Mouse (Mus musculus): Measurements from ENCODE around the gene Asf1b. TPM values are rescaled to one million over a fixed set of nuclear protein-coding genes. Genes with fewer than 3 reads are reported as not detected.
"Not testable (repeated sequence)": the region's sequence is repeated elsewhere in the genome, so short reads cannot be mapped to it uniquely, and the experiment has no call there.

The Asf1b gene
- polyA plus RNA-seq, 1 experiment from 2014 or later, result 58.3 TPM

DNA sequence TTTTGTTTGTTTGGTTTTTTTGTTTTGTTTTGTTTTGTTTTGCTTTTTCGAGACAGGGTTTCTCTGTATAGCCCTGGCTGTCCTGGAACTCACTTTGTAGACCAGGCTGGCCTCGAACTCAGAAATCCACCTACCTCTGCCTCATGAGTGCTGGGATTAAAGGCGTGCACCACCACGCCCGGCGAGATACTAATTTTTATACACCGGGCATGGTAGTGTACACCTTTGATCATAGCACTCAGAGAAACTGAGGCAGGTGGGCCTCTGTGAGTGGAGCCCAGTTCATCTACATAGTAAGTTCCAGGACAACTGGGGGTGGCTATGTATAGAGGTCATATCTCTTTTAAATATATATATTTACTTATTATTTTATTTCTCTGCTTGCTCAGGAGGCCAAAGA is 50.2 kb downstream of the Asf1b start:
- H3K9me3 ChIP-seq (replicated peaks); H3K4me2 ChIP-seq; ATAC-seq (ENCODE audit: insufficient number of reproducible peaks, low FRiP score); H3K27ac ChIP-seq (ENCODE audit: poor library complexity, severe bottlenecking); H3K4me3 ChIP-seq; H3K9ac ChIP-seq; H3K36me3 ChIP-seq: not testable (repeated sequence)
- 92% methylated on average over 7 of the region's 7 CpGs for WGBS
- Histone ChIP-seq H3K27me3 (replicated peaks) (peaks cover 20% of the 10 kb centered on the region), H3K4me1 (replicated peaks) (peaks cover 21% of the 10 kb centered on the region)

DNA sequence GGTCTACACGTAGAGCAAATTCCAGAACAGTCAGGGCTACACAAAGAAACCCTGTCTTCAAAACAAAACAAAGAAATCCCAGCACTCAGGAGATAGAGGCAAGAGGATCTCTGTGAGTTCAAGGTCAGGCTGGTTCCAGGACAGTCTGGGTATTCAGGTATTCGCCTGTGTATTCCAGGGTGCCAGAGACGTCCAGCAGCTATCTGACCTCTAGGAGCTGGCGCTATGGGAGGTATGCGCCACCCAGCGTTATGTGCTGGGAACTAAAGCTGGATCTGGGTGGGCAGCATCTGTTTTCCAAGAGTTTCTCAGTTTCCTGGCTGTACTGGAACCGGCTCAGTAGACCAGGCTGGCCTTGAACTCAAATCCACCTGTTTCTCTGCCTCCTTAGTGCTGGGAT is 53.1 kb downstream of the Asf1b start:
- H3K27me3 ChIP-seq (replicated peaks), result peaks cover 32% of the 10 kb centered on the region
- ATAC-seq (ENCODE audit: insufficient number of reproducible peaks, low FRiP score), result no peak
- no peak overlapping the region for H3K4me3 ChIP-seq
- 26% methylated on average over 7 of the region's 7 CpGs for WGBS
- no peaks in the 10 kb centered on the region for H3K36me3 ChIP-seq
- H3K27ac ChIP-seq (ENCODE audit: poor library complexity, severe bottlenecking), result no peak overlapping the region
- no peak overlapping the region for H3K4me2 ChIP-seq
- H3K4me1 ChIP-seq (replicated peaks), result peaks cover 30% of the 10 kb centered on the region
- H3K9me3 ChIP-seq (replicated peaks), result no peaks in the 10 kb centered on the region
- no peak overlapping the region for H3K9ac ChIP-seq

DNA sequence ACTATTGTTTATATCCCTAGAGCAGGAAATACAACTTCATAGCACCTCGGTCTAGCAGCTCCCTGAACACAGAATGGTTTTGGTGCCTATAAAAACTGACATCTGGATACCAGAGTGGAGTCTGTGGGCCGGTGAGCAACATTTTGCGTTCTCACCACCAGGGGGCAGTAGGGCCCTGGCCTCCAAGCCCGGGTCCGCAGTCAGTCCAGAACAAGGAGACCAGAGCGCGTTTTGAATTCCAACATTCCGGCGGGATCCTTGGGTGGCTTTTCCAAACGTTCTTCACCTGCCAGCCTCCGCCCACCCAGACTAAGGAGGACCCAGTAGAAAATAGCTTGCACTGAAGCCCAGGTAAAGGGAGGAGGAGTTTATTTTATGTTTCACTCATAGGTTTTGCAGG is 54.6 kb downstream of the Asf1b start:
- Histone ChIP-seq H3K27ac (ENCODE audit: poor library complexity, severe bottlenecking) (no peak overlapping the region), H3K9ac (no peak overlapping the region), H3K4me3 (no peak overlapping the region), H3K9me3 (replicated peaks) (no peaks in the 10 kb centered on the region), H3K4me2 (no peak overlapping the region), H3K27me3 (replicated peaks) (peaks cover 34% of the 10 kb centered on the region), H3K36me3 (no peaks in the 10 kb centered on the region), H3K4me1 (replicated peaks) (peaks cover 22% of the 10 kb centered on the region)
- WGBS, result 2% methylated on average over 11 of the region's 11 CpGs
- ATAC-seq (ENCODE audit: insufficient number of reproducible peaks, low FRiP score), result 0 out of 2 replicates have a peak, but pooled peaks have one; percentile 36

DNA sequence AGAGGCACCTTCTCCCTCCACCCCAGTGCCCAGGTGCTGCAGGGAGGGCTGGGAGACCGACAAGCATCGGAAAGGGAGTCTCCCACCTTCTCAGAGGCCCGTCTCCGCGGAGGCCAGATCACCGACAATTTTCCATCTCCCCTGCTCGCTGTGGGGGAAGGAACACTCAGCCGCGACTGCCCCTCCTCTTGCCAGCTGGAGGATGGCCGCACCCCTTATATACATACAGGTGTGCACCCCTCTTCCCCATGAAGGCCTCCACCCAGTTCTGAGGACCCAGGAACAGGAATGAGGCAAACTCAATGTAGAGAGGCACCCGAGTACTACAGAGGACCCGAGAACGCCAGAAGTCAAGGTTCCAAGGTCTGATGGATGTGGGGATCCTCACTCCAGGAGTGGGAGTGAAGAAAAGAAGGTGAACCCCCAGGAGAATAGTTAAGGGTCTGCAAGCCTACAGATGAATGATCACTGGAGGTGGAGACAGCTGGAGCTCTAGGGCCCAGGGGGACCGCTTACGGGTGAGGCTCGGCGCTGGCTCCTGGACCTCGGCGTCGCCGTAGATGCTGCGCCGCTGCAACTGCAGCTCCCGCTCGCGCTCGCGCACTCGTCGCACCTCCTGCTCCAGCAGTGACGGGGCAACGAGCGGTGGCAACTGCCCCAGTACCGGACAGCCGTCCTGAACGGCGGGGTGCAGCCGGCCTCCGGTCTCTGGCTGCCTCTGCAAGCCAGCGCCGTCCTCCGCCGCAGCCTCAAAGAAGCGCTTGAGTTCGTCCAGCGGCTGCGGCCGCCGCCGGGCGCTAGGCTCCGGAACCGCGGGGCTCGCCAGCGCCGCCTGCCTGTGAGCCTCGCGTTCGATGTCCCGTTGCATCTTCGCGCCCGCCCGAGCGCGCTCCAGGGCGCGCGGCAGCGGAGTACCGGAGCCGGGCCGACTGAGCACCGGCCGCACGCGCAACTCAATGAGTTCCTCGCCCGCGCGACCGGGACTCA is 55.6 kb downstream of the Asf1b start:
- Histone ChIP-seq H3K27me3 (replicated peaks) (peaks cover 34% of the 10 kb centered on the region), H3K36me3 (no peaks in the 10 kb centered on the region), H3K9me3 (replicated peaks) (0 out of 2 replicates have a peak, but pooled peaks cover 2% of the 10 kb centered on the region), H3K27ac (ENCODE audit: poor library complexity, severe bottlenecking) (no peak overlapping the region), H3K4me3 (peak overlapping the region; percentile 54), H3K9ac (peak overlapping the region; percentile 64), H3K4me2 (peak overlapping the region; percentile 95), H3K4me1 (replicated peaks) (peaks cover 22% of the 10 kb centered on the region)
- ATAC-seq (ENCODE audit: insufficient number of reproducible peaks, low FRiP score), result 0 out of 2 replicates have a peak, but pooled peaks have one; percentile 22
- WGBS, result 2% methylated on average over 83 of the region's 83 CpGs

DNA sequence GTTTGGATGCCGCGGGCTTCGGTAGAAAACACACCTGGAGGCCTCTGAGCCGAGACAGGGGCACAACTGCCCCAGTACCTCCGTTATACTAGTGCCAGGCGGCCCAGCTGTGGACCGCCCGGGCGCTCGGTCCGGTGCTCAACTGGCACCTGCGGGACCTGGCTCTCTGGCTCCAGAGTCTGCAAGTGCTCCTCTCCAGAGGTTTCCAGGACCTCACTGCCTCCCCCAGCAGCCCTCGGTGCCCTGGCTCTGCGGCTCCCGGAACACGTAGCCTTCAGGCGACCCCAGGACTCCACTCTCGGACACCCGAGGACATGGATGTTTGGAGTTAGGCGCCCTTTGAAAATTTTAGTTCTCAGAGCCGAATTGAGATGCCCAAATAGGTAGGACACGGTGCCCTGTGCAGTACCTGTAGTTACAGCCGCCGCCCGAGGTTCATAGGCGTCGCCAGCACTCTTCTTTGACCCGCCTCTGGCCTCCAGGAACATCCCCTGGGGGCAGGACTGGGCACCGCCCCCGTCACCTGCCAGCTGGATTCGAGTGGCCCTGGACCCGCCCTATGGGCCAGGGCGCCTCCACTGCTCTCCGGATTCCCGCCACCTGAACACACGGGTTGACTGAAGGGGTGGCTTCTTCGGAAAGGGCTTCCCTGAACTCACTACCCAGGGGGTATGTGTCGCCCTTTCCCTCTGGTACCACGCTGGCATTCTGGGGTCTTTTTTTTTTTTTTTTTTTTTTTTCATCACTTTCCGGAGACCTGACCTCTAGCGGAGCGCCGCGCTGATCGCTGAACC is 56.6 kb downstream of the Asf1b start, which contains the start of gene 2210011C24Rik:
Gene 2210011C24Rik, minus strand, starts transcription at position 467 of the 794 bp plus-strand sequence.
- whole genome bisulfite sequencing, result 1% methylated on average over 45 of the region's 45 CpGs
- H3K9me3 ChIP-seq (replicated peaks), result 0 out of 2 replicates have a peak, but pooled peaks cover 4% of the 10 kb centered on the region
- peak within 1 kb of the TSS; percentile 64 for H3K9ac ChIP-seq
- H3K4me1 ChIP-seq (replicated peaks), result peaks cover 22% of the 10 kb centered on the region
- peak within 1 kb of the TSS; percentile 54 for H3K4me3 ChIP-seq
- H3K27me3 ChIP-seq (replicated peaks), result peaks cover 34% of the 10 kb centered on the region
- no peak for ATAC-seq (ENCODE audit: insufficient number of reproducible peaks, low FRiP score)
- peak within 1 kb of the TSS; percentile 95 for H3K4me2 ChIP-seq
- no peak within 1 kb of the TSS for H3K27ac ChIP-seq (ENCODE audit: poor library complexity, severe bottlenecking)
- no peaks in the 10 kb centered on the region for H3K36me3 ChIP-seq

DNA sequence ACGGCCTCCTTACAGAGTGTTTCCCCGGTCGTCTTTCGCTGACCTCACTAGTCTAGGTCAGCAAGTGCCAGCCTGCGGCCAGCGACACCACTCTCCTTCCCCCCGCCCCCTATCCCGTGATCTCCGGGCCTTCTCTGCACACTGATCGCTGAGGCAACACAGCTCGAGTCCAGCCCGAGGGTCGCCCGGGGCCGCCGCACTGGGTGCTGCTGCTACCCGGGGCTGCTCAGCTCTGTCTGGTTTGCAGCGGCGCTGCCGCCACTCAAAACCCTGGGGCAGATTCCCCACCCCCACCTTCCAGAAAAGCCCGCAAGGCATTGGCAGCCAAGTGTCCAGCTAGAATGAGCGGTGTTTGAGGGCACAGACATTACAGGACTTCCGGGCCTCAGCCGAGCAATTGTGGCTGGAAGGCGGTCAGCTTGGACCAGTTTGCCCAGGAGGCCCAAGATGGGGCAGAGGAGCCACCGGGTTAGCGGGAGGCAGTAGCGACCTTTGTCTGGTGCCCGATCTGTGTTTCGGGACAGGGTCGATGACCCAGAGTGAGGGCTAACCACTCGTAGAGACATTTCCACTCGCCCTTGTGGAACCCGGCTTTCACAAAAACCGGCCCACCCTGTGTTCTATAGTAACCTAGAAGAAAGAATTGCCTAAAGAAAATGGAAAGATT is 57.3 kb downstream of the Asf1b start:
- H3K9ac ChIP-seq, result peak overlapping the region; percentile 64
- no peaks in the 10 kb centered on the region for H3K36me3 ChIP-seq
- peaks cover 39% of the 10 kb centered on the region for H3K27me3 ChIP-seq (replicated peaks)
- peak; percentile 30; the same call in 1 of the 2 replicates for ATAC-seq (ENCODE audit: insufficient number of reproducible peaks, low FRiP score)
- no peak overlapping the region for H3K27ac ChIP-seq (ENCODE audit: poor library complexity, severe bottlenecking)
- WGBS, result 13% methylated on average over 35 of the region's 35 CpGs
- peaks cover 22% of the 10 kb centered on the region for H3K4me1 ChIP-seq (replicated peaks)
- peak overlapping the region; percentile 54 for H3K4me3 ChIP-seq
- 0 out of 2 replicates have a peak, but pooled peaks cover 4% of the 10 kb centered on the region for H3K9me3 ChIP-seq (replicated peaks)
- H3K4me2 ChIP-seq, result peak overlapping the region; percentile 95

DNA sequence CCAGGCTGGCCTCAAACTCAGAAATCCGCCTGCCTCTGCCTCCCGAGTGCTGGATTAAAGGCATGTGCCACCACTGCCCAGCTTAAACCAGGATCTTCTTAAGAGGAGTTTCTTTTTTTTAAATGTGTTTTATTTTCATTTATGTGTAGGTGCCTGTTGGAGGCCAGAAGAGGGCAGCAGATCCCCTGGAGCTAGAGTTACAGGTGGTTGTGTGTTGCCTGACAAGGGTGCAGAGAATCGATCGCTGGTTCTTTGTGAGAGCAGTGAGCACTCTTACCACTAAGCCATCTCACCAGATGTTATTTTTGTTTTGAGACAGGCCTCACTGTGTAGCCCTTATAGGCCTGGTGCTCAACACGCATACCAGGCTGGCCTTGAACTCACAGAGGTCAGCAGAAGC is 60.5 kb downstream of the Asf1b start:
- peaks cover 50% of the 10 kb centered on the region for H3K27me3 ChIP-seq (replicated peaks)
- peaks cover 17% of the 10 kb centered on the region for H3K4me1 ChIP-seq (replicated peaks)
- WGBS, result 90% methylated on average over 5 of the region's 5 CpGs

DNA sequence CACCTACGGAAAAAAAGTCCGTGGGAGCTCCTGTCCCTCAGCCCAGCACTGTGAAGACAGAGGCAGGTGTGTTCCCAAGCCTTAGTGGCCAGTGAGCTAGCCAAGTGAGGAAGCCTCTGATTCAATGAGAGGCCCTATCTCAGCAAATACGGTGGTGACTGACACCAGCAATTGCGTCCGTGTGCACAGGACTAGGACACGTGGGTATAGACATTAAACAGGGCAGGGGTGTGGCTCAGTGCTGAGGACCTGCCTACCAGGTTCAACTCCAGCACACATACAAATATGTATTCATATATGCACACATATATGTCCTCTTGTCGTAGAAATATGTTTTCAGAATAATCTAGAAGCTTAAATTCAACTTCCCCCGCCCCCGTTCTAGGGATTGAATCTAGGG is 64.4 kb downstream of the Asf1b start:
- Histone ChIP-seq H3K36me3 (no peaks in the 10 kb centered on the region), H3K4me3 (no peak overlapping the region), H3K27me3 (replicated peaks) (peaks cover 31% of the 10 kb centered on the region), H3K9ac (no peak overlapping the region), H3K9me3 (replicated peaks) (0 out of 2 replicates have a peak, but pooled peaks cover 4% of the 10 kb centered on the region), H3K4me1 (replicated peaks) (peaks cover 33% of the 10 kb centered on the region), H3K4me2 (no peak overlapping the region), H3K27ac (ENCODE audit: poor library complexity, severe bottlenecking) (no peak overlapping the region)
- ATAC-seq (ENCODE audit: insufficient number of reproducible peaks, low FRiP score), result no peak
- 76% methylated on average over 9 of the region's 9 CpGs for WGBS

More for the DNA sequence above, 60.5 kb downstream of the Asf1b start:
- Histone ChIP-seq H3K4me3 (no peak overlapping the region), H3K9me3 (replicated peaks) (0 out of 2 replicates have a peak, but pooled peaks cover 4% of the 10 kb centered on the region), H3K9ac (no peak overlapping the region), H3K36me3 (no peaks in the 10 kb centered on the region), H3K4me2 (no peak overlapping the region), H3K27ac (ENCODE audit: poor library complexity, severe bottlenecking) (no peak overlapping the region)
- no peak for ATAC-seq (ENCODE audit: insufficient number of reproducible peaks, low FRiP score)
